ENCODE assay signal across 8 mouse cellular contexts in the genomic region with DNA sequence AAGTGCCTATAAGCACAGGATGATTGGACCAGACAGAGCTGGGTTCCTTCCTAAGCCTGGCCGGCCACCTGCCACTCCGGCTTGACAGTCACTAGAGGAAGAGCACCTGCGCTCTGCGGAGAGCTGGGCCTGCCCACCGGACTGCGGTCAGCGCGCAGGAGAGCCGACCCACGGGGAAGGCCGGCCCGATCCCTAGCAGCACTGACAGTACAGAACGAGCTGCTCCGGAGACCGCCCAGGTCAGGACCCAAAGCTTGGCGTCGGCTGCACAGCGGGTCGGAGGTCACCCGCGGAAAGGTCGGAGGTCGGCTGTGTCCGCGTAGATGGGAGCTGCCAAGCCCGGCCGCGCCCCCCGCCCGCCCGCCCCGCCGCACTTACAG. TPM values are rescaled to one million over a fixed set of nuclear protein-coding genes. Genes with fewer than 3 reads are reported as not detected.
A peak's percentile ranks its signal among the peaks of the same experiment; 100 is the strongest.
DNase-seq lines count a peak whose midpoint lies in the region; ATAC-seq lines count a peak whose summit lies in the region.

No protein-coding gene starts in this region.

- DNase-seq in adrenal gland, adult (ENCODE audit: inconsistent age in 2 of 2, low spot score in 1 of 2): peak; percentile 66 to 81
- DNase-seq in adrenal gland, adult 8-10 months: no peak
- DNase-seq in adrenal gland, postnatal 36 days: peak; percentile 39 to 63
- peak; percentile 27 for DNase-seq in mesoderm, embryonic 11.5 days (ENCODE audit: low read depth, low spot score)
- DNase-seq in spleen, postnatal 36 days (ENCODE audit: low spot score in 2 of 2): peak; percentile 12 to 32

- H3K9me3 ChIP-seq in limb, embryonic 12.5 days: no peaks in the 10 kb centered on the region

- H3K27me3 ChIP-seq in limb, embryonic 12.5 days: no peaks in the 10 kb centered on the region

- under 1% methylated on average over 32 of the region's 33 CpGs for whole genome bisulfite sequencing in limb, embryonic 12.5 days

- H3K9ac ChIP-seq in limb, embryonic 12.5 days (replicated peaks): peak overlapping the region; percentile 79

- H3K4me1 ChIP-seq in limb, embryonic 12.5 days (replicated peaks): peaks cover 18% of the 10 kb centered on the region

- ATAC-seq in erythroblast, adult 5-6 weeks (replicated peaks; ENCODE audit: low FRiP score, poor library complexity, severe bottlenecking): peak; percentile 42
- peak; percentile 39 to 53; a peak in 3 of 4 replicates for ATAC-seq in hematopoietic stem cell, adult 5-6 weeks (replicated peaks in 1 of 2; ENCODE audit: insufficient read depth in 1 of 2, low FRiP score in 2 of 2, low TSS enrichment in 1 of 2, low read depth in 1 of 2, poor library complexity in 2 of 2, severe bottlenecking in 2 of 2)
- peak; percentile 52; the same call in 1 of the 2 replicates for ATAC-seq in limb, embryonic 12.5 days (ENCODE audit: insufficient number of reproducible peaks, insufficient read depth, low FRiP score, low TSS enrichment, low read depth)

- peak overlapping the region; percentile 95 for H3K4me2 ChIP-seq in limb, embryonic 12.5 days

- H3K27ac ChIP-seq in limb, embryonic 12.5 days: no peak overlapping the region

- peak overlapping the region; percentile 87 for H3K4me3 ChIP-seq in limb, embryonic 12.5 days (replicated peaks)

- 0 out of 2 replicates have a peak, but pooled peaks cover 1% of the 10 kb centered on the region for H3K36me3 ChIP-seq in limb, embryonic 12.5 days

RNA-seq across cellular contexts. Expression of a gene that starts 0.4 kb away (rescaled TPM):
- total RNA-seq in adrenal gland, adult 8-10 months (2022): 10 to 100 TPM; 59.1 to 66.4 (median 60.2) TPM
- 10 to 100 TPM; 50.7 to 53.6 TPM for total RNA-seq in adrenal gland, postnatal 36 days (2021)
- 48.3 and 50.0 TPM in 2 replicates for total RNA-seq in erythroblast, adult 5-6 weeks (2015; ENCODE audit: low replicate concordance)
- 37.9 and 41.1 TPM in 2 replicates for total RNA-seq in erythroblast, adult 5-6 weeks (2017; ENCODE audit: low replicate concordance)
- 24.5 and 27.3 TPM in 2 replicates for total RNA-seq in hematopoietic stem cell, adult 5-6 weeks (2017)
- polyA plus RNA-seq in limb, embryonic 12.5 days (2016; fragmentation: Nextera tagmentation; extraction: Ambion mirVana): 17.0 and 18.8 TPM in 2 replicates

RNA-seq across cellular contexts. Expression of a gene that starts 59.1 kb away (rescaled TPM):
- 10 to 100 TPM; 20.1 to 22.4 (median 21.3) TPM for total RNA-seq in adrenal gland, adult 8-10 months (2022)
- total RNA-seq in adrenal gland, postnatal 36 days (2021): 10 to 100 TPM; 17.9 to 22.8 TPM
- 0.19 TPM in 1 of 2 replicates, not detected in the other for total RNA-seq in erythroblast, adult 5-6 weeks (2015; ENCODE audit: low replicate concordance)
- total RNA-seq in erythroblast, adult 5-6 weeks (2017; ENCODE audit: low replicate concordance): 5.5 and 5.9 TPM in 2 replicates
- 23.6 and 26.3 TPM in 2 replicates for total RNA-seq in hematopoietic stem cell, adult 5-6 weeks (2017)
- polyA plus RNA-seq in limb, embryonic 12.5 days (2016; fragmentation: Nextera tagmentation; extraction: Ambion mirVana): 27.1 and 28.6 TPM in 2 replicates
